Mouse (Mus musculus) heart, adult 2 months (tissue): ENCODE measurements at regions not wholly inside any gene's neighbourhood (a gene's known extent, or its start where the extent isn't known, plus 50 kb on each side); places are given as distances from the start of the nearest gene placed in this dataset.
"Not testable (repeated sequence)": the region's sequence is repeated elsewhere in the genome, so short reads cannot be mapped to it uniquely, and the experiment has no call there.

Experiments
- DNase-seq, 2 experiments: peaks; one replicate each; pipeline ENCODE4 v3.0.0; 2021
- H3K27ac ChIP-seq: fragments of 200-600 bp; 2 replicates; pipeline ENCODE4 v1.8.1; 2022
- H3K27me3 ChIP-seq: fragments of 200-500 bp; 2 replicates; pipeline ENCODE4 v1.6.1; 2012; ENCODE audit warnings: mild to moderate bottlenecking, low read length, inconsistent platforms, mixed read lengths; ENCODE audit not compliant: control insufficient read depth, insufficient read depth
- H3K36me3 ChIP-seq: fragments of 200-500 bp; 2 replicates; pipeline ENCODE4 v1.6.1; 2012; ENCODE audit warnings: low read length, inconsistent platforms; ENCODE audit not compliant: control insufficient read depth, insufficient read depth
- H3K4me1 ChIP-seq: fragments of 200-500 bp; 2 replicates; pipeline ENCODE4 v1.6.1; 2011; ENCODE audit warnings: low read length; ENCODE audit not compliant: control insufficient read depth, insufficient read depth
- H3K4me3 ChIP-seq: fragments of 200-600 bp; 2 replicates; pipeline ENCODE4 v1.8.1; 2022
- H3K79me2 ChIP-seq: fragments of 200-500 bp; replicated peaks from 2 replicates; pipeline ENCODE4 v1.6.1; 2012; ENCODE audit warnings: mild to moderate bottlenecking, inconsistent platforms, low read length, moderate library complexity, mixed read lengths; ENCODE audit not compliant: control insufficient read depth, insufficient read depth
- H3K9ac ChIP-seq: fragments of 200-500 bp; 2 replicates; pipeline ENCODE4 v1.6.1; 2012; ENCODE audit warnings: low read depth, mild to moderate bottlenecking, control low read depth, inconsistent platforms, low read length, mixed read lengths
- CTCF ChIP-seq: fragments of 200-600 bp; IDR thresholded peaks from 2 replicates; pipeline ENCODE4 v1.8.1; 2022; ENCODE audit warnings: antibody characterized with exemption, mild to moderate bottlenecking, moderate library complexity
- EP300 ChIP-seq: fragments of 200-500 bp; IDR thresholded peaks from 2 replicates; pipeline ENCODE4 v1.6.1; 2011; ENCODE audit warnings: low read depth, low read length, control low read depth; ENCODE audit not compliant: insufficient read depth
- POLR2A ChIP-seq: fragments of 200-500 bp; IDR thresholded peaks from 2 replicates; pipeline ENCODE4 v1.6.1; 2011; ENCODE audit warnings: mild to moderate bottlenecking, low read depth, low read length, control low read depth; ENCODE audit not compliant: insufficient read depth
- WGBS: fragments of 180-500 bp; shearing (Covaris S2); methylation state at CpG from one replicate; pipeline ENCODE4 v1.1.7; 2018; 5-methylcytosine and 5-hydroxymethylcytosine counted together
- intact Hi-C: fragments of 180-260 bp; cut with DNase I; formaldehyde crosslinking; loops from one replicate; pipeline ENCODE4 v1.15.1; 2025

- WGBS = 62% methylated on average over 6 of the region's 6 CpGs
These were observed 85.6 kb upstream of the Usp25 start for GRCm38 (mm10) chr16:76927901-76928300.

GRCm38 (mm10) chr16:76920137-76920536 is 93.4 kb upstream of the Usp25 start:
- DNase-seq, H3K4me3 ChIP-seq, H3K36me3 ChIP-seq, H3K4me1 ChIP-seq, H3K27ac ChIP-seq, H3K9ac ChIP-seq, intact Hi-C loops, H3K79me2 ChIP-seq, H3K27me3 ChIP-seq: not testable (repeated sequence)
- 94% methylated on average over 11 of the region's 11 CpGs for WGBS

More at GRCm38 (mm10) chr16:76927901-76928300, 85.6 kb upstream of the Usp25 start:
- intact Hi-C loops = no loop called here
- no peak overlapping the region for H3K9ac ChIP-seq
- TF ChIP-seq EP300 (no peak), CTCF (no peak), POLR2A (no peak)
- H3K79me2 ChIP-seq = no peaks in the 10 kb centered on the region
- H3K4me3 ChIP-seq = no peak overlapping the region
- H3K27ac ChIP-seq = no peak overlapping the region
- no peaks in the 10 kb centered on the region for H3K4me1 ChIP-seq
- no peaks in the 10 kb centered on the region for H3K36me3 ChIP-seq
- no peaks in the 10 kb centered on the region for H3K27me3 ChIP-seq
- no peak for DNase-seq

GRCm38 (mm10) chr16:76918598-76918997 is 94.9 kb upstream of the Usp25 start:
- Histone ChIP-seq H3K9ac (no peak overlapping the region), H3K36me3 (no peaks in the 10 kb centered on the region), H3K79me2 (no peaks in the 10 kb centered on the region), H3K27ac (no peak overlapping the region), H3K4me1 (no peaks in the 10 kb centered on the region), H3K4me3 (no peak overlapping the region), H3K27me3 (no peaks in the 10 kb centered on the region)
- no peak for TF ChIP-seq POLR2A
- TF ChIP-seq CTCF = no peak
- TF ChIP-seq EP300 = no peak
- no peak for DNase-seq
- intact Hi-C loops = no loop called here
- 76% methylated on average over 2 of the region's 2 CpGs for WGBS

GRCm38 (mm10) chr16:76914311-76914710 is 99.2 kb upstream of the Usp25 start:
- DNase-seq = no peak
- no peak overlapping the region for H3K27ac ChIP-seq
- H3K4me1 ChIP-seq = no peaks in the 10 kb centered on the region
- no peak for TF ChIP-seq EP300
- no peak overlapping the region for H3K9ac ChIP-seq
- H3K27me3 ChIP-seq = no peaks in the 10 kb centered on the region
- WGBS = 56% methylated on average over 1 of the region's 1 CpGs
- no peaks in the 10 kb centered on the region for H3K36me3 ChIP-seq
- H3K79me2 ChIP-seq = no peaks in the 10 kb centered on the region
- H3K4me3 ChIP-seq = no peak overlapping the region
- intact Hi-C loops = no loop called here

GRCm38 (mm10) chr16:76905205-76905996 is 108.1 kb upstream of the Usp25 start:
- H3K4me1 ChIP-seq = peaks cover 3% of the 10 kb centered on the region
- 48% methylated on average over 11 of the region's 11 CpGs for WGBS
- peak in 1 of 2 experiments; percentile 15 for DNase-seq
- intact Hi-C loops = no loop called here
- no peak overlapping the region for H3K4me3 ChIP-seq
- H3K79me2 ChIP-seq = no peaks in the 10 kb centered on the region
- H3K36me3 ChIP-seq = no peaks in the 10 kb centered on the region
- H3K9ac ChIP-seq = no peak overlapping the region
- H3K27ac ChIP-seq = peak overlapping the region; percentile 52
- no peak for TF ChIP-seq CTCF
- no peak for TF ChIP-seq POLR2A
- no peak for TF ChIP-seq EP300
- H3K27me3 ChIP-seq = no peaks in the 10 kb centered on the region

GRCm38 (mm10) chr16:76899083-76899482 is 114.4 kb upstream of the Usp25 start:
- intact Hi-C loops = loop anchor here (5.0 kb wide), 2 partner anchors 1117 to 1202 kb away; no protein-coding TSS in a partner anchor
- no peak for DNase-seq

More at GRCm38 (mm10) chr16:76899083-76899482, 114.4 kb upstream of the Usp25 start:
- H3K9ac ChIP-seq = no peak overlapping the region
- no peak overlapping the region for H3K4me3 ChIP-seq
- H3K4me1 ChIP-seq = no peaks in the 10 kb centered on the region; the same call in 1 of the 2 replicates
- 5% methylated on average over 7 of the region's 7 CpGs for WGBS
- TF ChIP-seq CTCF = peak; percentile 86
- TF ChIP-seq POLR2A = no peak
- no peaks in the 10 kb centered on the region for H3K27me3 ChIP-seq
- H3K79me2 ChIP-seq = no peaks in the 10 kb centered on the region
- no peaks in the 10 kb centered on the region for H3K36me3 ChIP-seq
- no peak overlapping the region for H3K27ac ChIP-seq
